Mouse (Mus musculus): Measurements from ENCODE around the gene Hist1h2ag. TPM values are rescaled to one million over a fixed set of nuclear protein-coding genes. Genes with fewer than 3 reads are reported as not detected.
A peak's percentile ranks its signal among the peaks of the same experiment; 100 is the strongest.

The Hist1h2ag gene
- polyA plus RNA-seq, 1 experiment from 2014 or later = 22.6 TPM

DNA sequence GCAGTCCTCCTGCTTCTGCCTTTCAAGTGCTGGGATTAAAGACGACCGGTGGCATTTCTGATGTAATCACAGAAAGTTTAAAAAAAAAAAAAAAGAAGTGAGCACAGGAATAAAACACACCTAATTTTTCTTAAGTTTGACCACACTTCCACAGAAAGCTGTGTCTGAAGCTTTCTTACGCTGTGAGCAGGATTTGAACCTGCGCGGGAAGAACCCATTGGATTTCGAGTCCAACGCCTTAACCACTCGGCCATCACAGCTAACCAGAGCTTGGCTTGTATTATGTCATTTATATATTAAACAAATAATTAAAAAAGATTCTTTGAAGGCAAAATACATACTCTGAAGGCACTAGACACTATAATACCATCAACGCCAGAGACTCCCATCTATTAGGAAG lies 20.5 kb downstream of the Hist1h2ag start:
- Histone ChIP-seq H3K4me3 (replicated peaks) (peak overlapping the region; percentile 63), H3K4me2 (peak overlapping the region; percentile 85), H3K4me1 (replicated peaks) (peaks cover 31% of the 10 kb centered on the region), H3K9me3 (replicated peaks) (no peaks in the 10 kb centered on the region), H3K36me3 (replicated peaks) (no peaks in the 10 kb centered on the region), H3K27ac (replicated peaks) (peak overlapping the region; percentile 82), H3K27me3 (peaks cover 3% of the 10 kb centered on the region; the same call in 1 of the 2 replicates), H3K9ac (peak overlapping the region; percentile 68)
- under 1% methylated on average over 9 of the region's 9 CpGs for WGBS (ENCODE audit: insufficient replicate concordance)
- ATAC-seq (ENCODE audit: insufficient read depth) = peak; percentile 56

DNA sequence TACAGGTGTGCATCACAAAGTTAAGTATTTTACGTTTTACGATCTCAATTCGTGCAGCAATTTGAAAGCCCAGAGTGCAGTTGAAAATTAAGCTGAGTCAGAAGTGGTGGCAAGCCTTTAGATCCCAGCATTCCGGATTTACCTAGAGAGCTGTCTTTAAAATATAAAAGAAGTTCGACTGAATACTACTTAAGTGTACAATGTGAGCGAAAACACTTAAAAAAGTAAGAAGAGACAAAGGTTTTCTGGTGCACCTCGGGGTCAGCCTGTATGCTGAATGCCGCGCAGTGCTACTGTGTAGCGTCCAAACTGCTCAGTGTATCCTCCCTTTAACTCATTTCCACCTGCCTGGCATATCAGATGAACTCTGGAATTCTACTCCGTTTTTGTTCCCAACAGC lies 21.2 kb downstream of the Hist1h2ag start:
- 0% methylated on average over 11 of the region's 11 CpGs for WGBS (ENCODE audit: insufficient replicate concordance)
- Histone ChIP-seq H3K9ac (peak overlapping the region; percentile 68), H3K4me1 (replicated peaks) (peaks cover 29% of the 10 kb centered on the region), H3K27ac (replicated peaks) (peak overlapping the region; percentile 82), H3K9me3 (replicated peaks) (no peaks in the 10 kb centered on the region), H3K27me3 (peaks cover 3% of the 10 kb centered on the region; the same call in 1 of the 2 replicates), H3K36me3 (replicated peaks) (no peaks in the 10 kb centered on the region), H3K4me3 (replicated peaks) (peak overlapping the region; percentile 63), H3K4me2 (peak overlapping the region; percentile 85)
- ATAC-seq (ENCODE audit: insufficient read depth) = peak; percentile 53

DNA sequence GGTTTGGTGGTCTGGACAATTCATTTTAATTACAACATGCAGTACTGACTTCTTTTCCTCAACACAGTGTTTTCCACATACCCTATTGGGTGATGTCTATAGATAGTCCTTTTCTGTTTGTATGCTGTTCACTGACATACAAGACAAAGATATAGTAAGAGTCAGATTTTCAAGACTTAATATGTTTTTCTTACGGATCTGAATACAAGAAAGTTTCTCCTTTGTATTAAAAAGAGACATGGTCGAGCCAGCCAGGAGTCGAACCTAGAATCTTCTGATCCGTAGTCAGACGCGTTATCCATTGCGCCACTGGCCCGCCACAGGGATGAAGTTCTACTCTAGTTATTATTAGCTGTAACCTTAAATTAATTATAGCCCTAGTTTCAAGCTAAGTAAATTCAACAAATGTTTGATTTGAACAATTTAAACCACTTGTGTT lies 21.8 kb downstream of the Hist1h2ag start:
- peak overlapping the region; percentile 68 for H3K9ac ChIP-seq
- peaks cover 3% of the 10 kb centered on the region; the same call in 1 of the 2 replicates for H3K27me3 ChIP-seq
- no peaks in the 10 kb centered on the region for H3K36me3 ChIP-seq (replicated peaks)
- peak overlapping the region; percentile 85 for H3K4me2 ChIP-seq
- ATAC-seq (ENCODE audit: insufficient read depth) = peak; percentile 76
- peak overlapping the region; percentile 63 for H3K4me3 ChIP-seq (replicated peaks)
- under 1% methylated on average over 8 of the region's 8 CpGs for WGBS (ENCODE audit: insufficient replicate concordance)
- no peaks in the 10 kb centered on the region for H3K9me3 ChIP-seq (replicated peaks)
- peaks cover 28% of the 10 kb centered on the region for H3K4me1 ChIP-seq (replicated peaks)
- H3K27ac ChIP-seq (replicated peaks) = peak overlapping the region; percentile 82

DNA sequence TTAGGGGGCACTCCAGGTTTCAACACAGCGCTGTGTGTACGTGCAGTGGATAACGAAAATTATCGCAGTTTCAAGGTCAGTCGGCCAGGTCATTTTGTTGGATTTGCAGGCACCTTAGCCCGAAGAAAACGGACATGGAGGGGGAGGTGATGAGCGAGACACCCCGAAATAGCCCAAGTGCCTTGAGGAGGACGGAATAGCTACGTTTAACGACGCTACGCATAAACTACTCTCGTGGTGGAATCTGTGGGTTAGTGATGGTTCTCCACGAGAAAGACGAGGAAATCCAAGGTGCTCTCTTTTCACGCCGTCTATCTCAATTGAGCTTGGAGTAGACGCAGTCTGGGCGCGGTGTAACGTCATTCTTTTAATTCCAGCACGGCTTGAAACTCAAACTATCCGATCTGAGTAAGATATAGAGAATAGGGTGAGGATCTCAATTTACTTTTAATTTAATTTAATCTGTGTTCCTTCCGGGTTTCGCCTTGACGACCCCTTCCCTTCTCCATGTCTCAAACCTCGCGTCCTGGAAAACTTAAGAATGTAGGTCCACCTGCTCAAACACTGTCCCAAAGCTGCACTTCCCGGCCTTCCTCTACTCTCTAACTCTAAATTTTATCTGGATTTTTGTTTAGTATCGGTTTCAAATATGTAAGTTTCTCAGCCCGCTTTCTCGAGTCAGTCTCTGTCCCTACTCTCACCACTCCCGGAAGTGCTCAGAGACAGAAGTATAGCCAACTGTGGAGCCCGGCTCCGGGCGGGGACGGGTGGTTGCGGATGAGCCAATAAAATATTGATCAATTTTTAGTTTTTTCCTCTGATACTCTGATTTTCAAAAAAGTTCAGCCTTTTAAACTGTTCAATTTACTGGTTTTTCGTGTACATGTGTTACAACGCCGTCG lies 22.6 kb downstream of the Hist1h2ag start:
- no peaks in the 10 kb centered on the region for H3K9me3 ChIP-seq (replicated peaks)
- under 1% methylated on average over 44 of the region's 44 CpGs for WGBS (ENCODE audit: insufficient replicate concordance)
- H3K4me2 ChIP-seq = peak overlapping the region; percentile 85
- H3K4me3 ChIP-seq (replicated peaks) = peak overlapping the region; percentile 63
- no peaks in the 10 kb centered on the region for H3K36me3 ChIP-seq (replicated peaks)
- H3K9ac ChIP-seq = peak overlapping the region; percentile 65
- H3K4me1 ChIP-seq (replicated peaks) = peaks cover 28% of the 10 kb centered on the region
- H3K27me3 ChIP-seq = peaks cover 7% of the 10 kb centered on the region
- H3K27ac ChIP-seq (replicated peaks) = peak overlapping the region; percentile 65
- peak; percentile 70 for ATAC-seq (ENCODE audit: insufficient read depth)

DNA sequence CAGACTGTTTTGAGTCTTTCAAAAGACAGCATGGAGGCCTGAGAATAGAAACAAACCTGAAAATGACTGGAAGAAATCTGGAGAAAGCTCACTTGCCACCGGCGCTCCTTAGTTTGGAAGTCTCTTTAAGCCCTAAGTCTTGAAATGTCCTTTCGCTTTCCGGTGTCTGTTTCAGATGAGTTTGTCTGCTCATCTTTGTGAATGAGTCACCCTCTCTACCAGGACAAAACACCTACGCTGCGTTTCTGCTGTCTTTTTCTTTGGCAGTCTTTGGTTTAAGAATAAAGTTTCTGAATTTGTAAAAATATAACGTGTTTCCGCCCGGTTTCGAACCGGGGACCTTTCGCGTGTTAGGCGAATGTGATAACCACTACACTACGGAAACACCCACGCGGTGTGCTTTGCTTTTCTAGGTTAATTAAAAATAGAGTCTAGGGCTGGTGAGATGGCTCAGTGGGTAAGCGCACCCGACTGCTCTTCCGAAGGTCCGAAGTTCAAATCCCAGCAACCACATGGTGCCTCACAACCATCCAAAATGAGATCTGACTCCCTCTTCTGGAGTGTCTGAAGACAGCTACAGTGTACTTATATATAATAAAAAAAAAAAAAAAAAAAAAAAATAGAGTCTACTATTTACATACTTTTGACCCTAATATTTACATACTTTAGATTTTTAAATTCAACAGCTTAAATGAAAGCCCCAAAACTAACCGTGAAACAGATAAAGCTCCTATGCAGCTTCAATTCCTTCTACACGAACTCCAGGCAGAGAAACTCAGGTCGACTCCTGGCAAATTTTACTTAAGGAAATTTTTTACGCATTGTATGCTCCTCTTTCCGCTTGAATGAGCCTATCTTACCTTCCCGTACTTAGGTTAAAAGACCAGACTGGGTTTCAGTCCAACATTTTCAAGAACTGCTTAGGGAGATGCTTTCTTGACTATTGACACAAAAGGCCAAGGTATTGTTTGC lies 27.0 kb downstream of the Hist1h2ag start:
- ATAC-seq (ENCODE audit: insufficient read depth) = peak; percentile 73
- Histone ChIP-seq H3K27me3 (peaks cover 44% of the 10 kb centered on the region), H3K4me3 (replicated peaks) (peak overlapping the region; percentile 7), H3K9me3 (replicated peaks) (no peaks in the 10 kb centered on the region), H3K4me2 (peak overlapping the region; percentile 41), H3K9ac (no peak overlapping the region), H3K27ac (replicated peaks) (no peak overlapping the region), H3K4me1 (replicated peaks) (peaks cover 30% of the 10 kb centered on the region), H3K36me3 (replicated peaks) (no peaks in the 10 kb centered on the region)
- 14% methylated on average over 27 of the region's 27 CpGs for WGBS (ENCODE audit: insufficient replicate concordance)

DNA sequence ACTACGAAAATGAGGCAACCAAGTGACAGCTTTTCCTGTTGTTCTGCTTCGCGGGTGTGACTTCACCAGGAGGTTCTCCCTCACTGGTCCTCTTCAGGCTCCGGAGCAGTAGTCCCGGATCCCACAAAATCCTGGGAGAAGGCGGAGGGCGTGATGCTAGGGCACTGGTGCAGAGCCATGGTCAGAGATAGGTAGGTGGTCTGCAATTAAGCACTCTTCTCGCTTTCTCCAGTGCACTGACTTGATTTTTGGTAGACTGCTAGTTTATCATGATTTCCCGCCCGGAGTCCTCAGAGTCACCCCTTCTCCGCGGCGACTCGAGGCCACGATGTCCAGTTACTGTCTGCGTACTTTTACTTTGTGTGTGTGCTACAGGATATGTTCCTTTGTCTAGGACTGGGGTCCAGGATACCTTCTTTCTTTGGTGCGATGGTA lies 28.3 kb downstream of the Hist1h2ag start:
- Histone ChIP-seq H3K27me3 (peaks cover 57% of the 10 kb centered on the region), H3K4me2 (peak overlapping the region; percentile 41), H3K9me3 (replicated peaks) (no peaks in the 10 kb centered on the region), H3K9ac (no peak overlapping the region), H3K27ac (replicated peaks) (no peak overlapping the region), H3K4me3 (replicated peaks) (peak overlapping the region; percentile 21), H3K36me3 (replicated peaks) (no peaks in the 10 kb centered on the region), H3K4me1 (replicated peaks) (peaks cover 21% of the 10 kb centered on the region)
- ATAC-seq (ENCODE audit: insufficient read depth) = no peak
- 8% methylated on average over 17 of the region's 17 CpGs for WGBS (ENCODE audit: insufficient replicate concordance)

DNA sequence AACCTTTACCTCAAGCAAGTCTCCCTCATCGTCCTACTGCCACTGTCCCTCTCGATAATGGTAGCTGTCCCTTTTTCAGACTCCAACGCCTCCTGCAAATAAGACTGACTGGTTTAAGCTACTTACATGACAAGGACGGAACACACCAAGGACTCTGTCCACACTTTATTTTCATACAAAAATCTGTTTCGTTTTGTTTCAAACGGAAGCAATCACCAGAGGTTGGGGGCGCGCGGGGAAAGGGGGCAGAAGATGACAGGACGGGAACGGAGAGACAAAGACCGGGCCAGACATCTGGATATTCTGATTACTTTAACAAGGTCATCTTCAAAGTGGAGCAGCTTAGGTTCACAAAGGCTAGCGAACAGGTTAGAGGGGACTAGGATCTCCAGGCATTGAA lies 29.0 kb downstream of the Hist1h2ag start:
- Histone ChIP-seq H3K4me2 (peak overlapping the region; percentile 41), H3K4me1 (replicated peaks) (peaks cover 17% of the 10 kb centered on the region), H3K36me3 (replicated peaks) (no peaks in the 10 kb centered on the region), H3K9ac (no peak overlapping the region), H3K4me3 (replicated peaks) (no peak overlapping the region), H3K27ac (replicated peaks) (no peak overlapping the region), H3K9me3 (replicated peaks) (no peaks in the 10 kb centered on the region), H3K27me3 (peaks cover 62% of the 10 kb centered on the region)
- 18% methylated on average over 13 of the region's 13 CpGs for WGBS (ENCODE audit: insufficient replicate concordance)
- ATAC-seq (ENCODE audit: insufficient read depth) = no peak

DNA sequence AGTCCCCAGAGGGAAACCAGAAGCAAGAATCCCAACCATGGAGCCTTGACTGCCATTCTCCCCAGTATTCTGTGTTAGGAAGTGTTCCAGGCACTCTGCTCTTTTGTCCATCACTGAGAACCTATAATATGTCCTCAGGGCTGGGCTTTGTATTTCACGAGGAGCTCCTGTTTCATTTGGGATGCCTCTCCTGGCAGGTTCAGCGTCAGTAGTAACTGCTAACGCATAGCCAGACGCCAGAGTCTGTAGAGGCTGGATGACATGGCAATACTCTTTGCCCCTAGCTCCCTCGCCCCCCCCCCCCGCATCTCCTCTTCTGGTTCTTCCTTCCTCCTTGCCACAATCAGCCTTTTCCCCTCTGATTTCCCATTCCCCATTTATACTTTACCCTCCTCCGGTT lies 33.1 kb downstream of the Hist1h2ag start, which contains the start of gene Prss16:
TSS of gene Prss16 (minus strand) at position 101 of the 400 bp plus-strand sequence.
- H3K9ac ChIP-seq = no peak within 1 kb of the TSS
- H3K27me3 ChIP-seq = peaks cover 94% of the 10 kb centered on the region
- no peak within 1 kb of the TSS for H3K4me2 ChIP-seq
- H3K4me1 ChIP-seq (replicated peaks) = peaks cover 31% of the 10 kb centered on the region
- no peaks in the 10 kb centered on the region for H3K36me3 ChIP-seq (replicated peaks)
- 15% methylated on average over 6 of the region's 7 CpGs for WGBS (ENCODE audit: insufficient replicate concordance)
- no peaks in the 10 kb centered on the region for H3K9me3 ChIP-seq (replicated peaks)
- no peak within 1 kb of the TSS for H3K27ac ChIP-seq (replicated peaks)
- no peak within 1 kb of the TSS for H3K4me3 ChIP-seq (replicated peaks)
- no peak for ATAC-seq (ENCODE audit: insufficient read depth)

DNA sequence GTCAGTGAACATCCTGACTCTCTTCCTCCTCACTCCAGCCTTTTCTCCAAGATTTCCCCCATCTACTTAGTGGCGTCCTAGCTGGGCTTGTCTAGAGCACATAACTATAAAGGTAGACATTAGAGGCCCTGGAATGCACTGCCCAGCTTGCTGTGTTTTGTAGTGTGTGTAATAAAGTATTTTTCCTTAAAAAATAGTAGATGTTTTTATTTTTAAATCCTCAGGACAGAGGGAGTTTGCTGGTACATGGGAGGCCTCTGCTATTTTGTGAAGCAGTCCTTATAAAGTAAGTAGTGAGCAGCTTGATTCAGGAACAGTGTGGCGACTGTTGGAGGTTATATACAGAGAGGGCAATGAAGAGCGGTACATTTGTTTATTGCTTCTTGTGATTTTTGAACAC lies 34.0 kb downstream of the Hist1h2ag start:
- ATAC-seq (ENCODE audit: insufficient read depth) = no peak
- Histone ChIP-seq H3K4me3 (replicated peaks) (no peak overlapping the region), H3K4me2 (no peak overlapping the region), H3K4me1 (replicated peaks) (peaks cover 26% of the 10 kb centered on the region), H3K27ac (replicated peaks) (no peak overlapping the region), H3K9me3 (replicated peaks) (no peaks in the 10 kb centered on the region), H3K9ac (no peak overlapping the region), H3K36me3 (replicated peaks) (no peaks in the 10 kb centered on the region), H3K27me3 (peaks cover 94% of the 10 kb centered on the region)
- WGBS (ENCODE audit: insufficient replicate concordance) = 76% methylated on average over 3 of the region's 3 CpGs

DNA sequence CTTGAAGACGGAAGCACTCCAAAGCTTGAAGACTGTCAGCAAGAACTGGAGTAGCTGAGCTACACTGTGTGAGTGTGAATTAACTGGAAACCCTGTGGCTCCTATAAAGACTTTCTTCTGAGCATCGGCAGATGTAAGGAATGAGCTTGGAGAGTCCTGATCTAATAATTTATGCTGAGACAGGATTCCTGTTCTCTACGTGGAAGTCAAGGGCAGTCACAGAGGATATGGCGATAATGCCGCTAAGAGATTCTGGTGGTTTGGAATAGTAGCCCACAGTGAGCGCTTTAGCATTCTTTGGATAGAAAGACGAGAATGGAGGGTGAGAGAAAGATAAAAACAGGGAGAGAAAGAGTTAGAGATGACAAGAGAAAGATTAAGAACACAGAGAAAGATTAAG lies 34.9 kb downstream of the Hist1h2ag start:
- Histone ChIP-seq H3K4me1 (replicated peaks) (peaks cover 26% of the 10 kb centered on the region), H3K36me3 (replicated peaks) (no peaks in the 10 kb centered on the region), H3K27me3 (peaks cover 96% of the 10 kb centered on the region), H3K27ac (replicated peaks) (no peak overlapping the region), H3K9me3 (replicated peaks) (no peaks in the 10 kb centered on the region), H3K9ac (no peak overlapping the region), H3K4me3 (replicated peaks) (no peak overlapping the region), H3K4me2 (no peak overlapping the region)
- WGBS (ENCODE audit: insufficient replicate concordance) = 48% methylated on average over 7 of the region's 7 CpGs
- no peak for ATAC-seq (ENCODE audit: insufficient read depth)
